Mouse (Mus musculus) MEL (cell line): ENCODE data around the gene Rabggta.

ENCODE experiments used
- CTCF ChIP-seq, 3 experiments: IDR thresholded peaks in 2 of 3; conservative IDR thresholded peaks in 1 of 3; 2 replicates each; pipeline ENCODE4 v1.5.1; 2011 to 2012; ENCODE audit warnings: low read length in 3 of 3, low read depth in 2 of 3, mild to moderate bottlenecking in 2 of 3, improper control_type of control experiment in 1 of 3, inconsistent platforms in 1 of 3, mixed read lengths in 1 of 3, moderate library complexity in 1 of 3; ENCODE audit not compliant: control insufficient read depth in 1 of 3, insufficient read depth in 1 of 3, poor library complexity in 1 of 3, severe bottlenecking in 1 of 3
- E2F4 ChIP-seq: IDR thresholded peaks from 2 replicates; pipeline ENCODE4 v1.6.1; 2011; ENCODE audit warnings: low read depth, low read length, improper control_type of control experiment, borderline replicate concordance
- ELF1 ChIP-seq: IDR thresholded peaks from 2 replicates; pipeline ENCODE4 v1.6.1; 2014; ENCODE audit warnings: low read depth, mild to moderate bottlenecking, inconsistent platforms, low read length, improper control_type of control experiment, moderate library complexity
- EP300 ChIP-seq, 2 experiments: IDR thresholded peaks; 2 replicates each; pipeline ENCODE4 v1.6.1; 2011; ENCODE audit warnings: improper control_type of control experiment in 2 of 2, low read length in 2 of 2, low read depth in 1 of 2, mild to moderate bottlenecking in 1 of 2
- GATA1 ChIP-seq: IDR thresholded peaks from 2 replicates; pipeline ENCODE4 v1.6.1; 2011; ENCODE audit warnings: low read depth, low read length, improper control_type of control experiment
- HCFC1 ChIP-seq: IDR thresholded peaks from 2 replicates; pipeline ENCODE4 v1.6.1; 2012; ENCODE audit warnings: low read depth, mild to moderate bottlenecking, inconsistent platforms, low read length, improper control_type of control experiment, moderate library complexity
- JUND ChIP-seq: IDR thresholded peaks from 2 replicates; pipeline ENCODE4 v1.6.1; 2011; ENCODE audit warnings: low read depth, mild to moderate bottlenecking, improper control_type of control experiment, low read length
- NELFE ChIP-seq: IDR thresholded peaks from 2 replicates; pipeline ENCODE4 v1.6.1; 2011; ENCODE audit warnings: low read depth, low read length, improper control_type of control experiment
- POLR2A ChIP-seq, 2 experiments: IDR thresholded peaks; 2 replicates each; pipeline ENCODE4 v1.6.1; 2011 to 2012; ENCODE audit warnings: low read length in 2 of 2, mild to moderate bottlenecking in 2 of 2, control low read depth in 1 of 2, improper control_type of control experiment in 1 of 2, low read depth in 1 of 2, moderate library complexity in 1 of 2; ENCODE audit not compliant: control insufficient read depth in 1 of 2, insufficient read depth in 1 of 2, poor library complexity in 1 of 2
- TAL1 ChIP-seq: IDR thresholded peaks from 2 replicates; pipeline ENCODE4 v1.6.1; 2012; ENCODE audit warnings: mild to moderate bottlenecking, inconsistent platforms, low read length, moderate library complexity, mixed read lengths
- TCF12 ChIP-seq: IDR thresholded peaks from 2 replicates; pipeline ENCODE4 v1.6.1; 2014; ENCODE audit warnings: low read depth, mild to moderate bottlenecking, inconsistent platforms, low read length, improper control_type of control experiment, moderate library complexity
- ZKSCAN1 ChIP-seq: IDR thresholded peaks from 2 replicates; pipeline ENCODE4 v1.6.1; 2012; ENCODE audit warnings: low read depth, mild to moderate bottlenecking, inconsistent platforms, low read length, improper control_type of control experiment, moderate library complexity
- ZNF384 ChIP-seq: IDR thresholded peaks from 2 replicates; pipeline ENCODE4 v1.6.1; 2012; ENCODE audit warnings: low read depth, mild to moderate bottlenecking, inconsistent platforms, low read length, improper control_type of control experiment

DNA sequence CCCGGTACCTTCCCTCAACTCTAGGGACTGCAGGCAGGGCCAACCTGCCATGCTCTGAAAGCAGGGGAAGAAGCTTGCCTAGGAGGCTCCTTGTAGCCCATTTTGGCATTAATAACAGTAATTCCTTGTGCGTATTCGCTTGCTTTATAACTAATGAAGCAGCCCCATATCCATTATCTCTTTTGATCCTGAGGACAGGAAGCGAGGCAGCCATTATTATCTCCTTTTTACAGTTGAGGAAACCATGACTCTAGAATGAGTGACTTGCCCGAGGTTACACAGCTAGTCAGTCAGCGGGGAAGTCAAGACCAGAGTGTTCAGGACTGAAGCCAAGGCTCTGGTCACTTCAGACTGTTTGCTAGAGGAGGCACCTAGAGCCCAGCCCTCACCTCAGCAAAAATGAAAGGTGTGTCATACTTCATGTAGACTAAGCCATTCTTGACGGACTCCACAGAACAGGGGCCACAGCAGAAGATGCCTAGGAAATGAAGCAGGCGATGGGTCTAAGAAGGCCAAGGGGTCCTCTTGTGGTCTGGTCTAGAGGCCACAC, 15.9 kb downstream of the Rabggta start:
- TF ChIP-seq POLR2A (IDR thresholded peaks at IDR 0.05; ENCODE audit: control insufficient read depth in 1 of 2, insufficient read depth in 1 of 2, low read depth in 1 of 2, low read length in 2 of 2, poor library complexity in 1 of 2) (no peak), TAL1 (peak; percentile 23), CTCF (IDR thresholded peaks at IDR 0.05 in 2 of 3, conservative IDR thresholded peaks at IDR 0.05 in 1 of 3; ENCODE audit: control insufficient read depth in 1 of 3, insufficient read depth in 1 of 3, low read depth in 2 of 3, low read length in 3 of 3, poor library complexity in 1 of 3, severe bottlenecking in 1 of 3) (no peak), JUND (no peak), E2F4 (no peak), GATA1 (peak; percentile 47; the same call in 1 of the 2 replicates), EP300 (IDR thresholded peaks at IDR 0.05; ENCODE audit: low read depth in 1 of 2, low read length in 2 of 2) (peak; percentile 52; a peak in 3 of 4 replicates), NELFE (no peak), HCFC1 (no peak), ELF1 (no peak), TCF12 (no peak), ZKSCAN1 (no peak), ZNF384 (no peak)
